Mouse (Mus musculus) ES-E14 (cell line): ENCODE results near the gene Atox1. TPM values are rescaled to one million over a fixed set of nuclear protein-coding genes. Genes with fewer than 3 reads are reported as not detected.

Source experiments
- DNase-seq: peaks from one replicate; pipeline ENCODE4 v3.0.0-alpha.2; 2013; ENCODE audit warnings: low read depth, low spot score
- H3K27ac ChIP-seq: 2 replicates; pipeline ENCODE4 v1.5.1; 2012; ENCODE audit warnings: low read depth, mild to moderate bottlenecking, low read length, moderate library complexity, mixed read lengths; ENCODE audit not compliant: poor library complexity, insufficient read depth, severe bottlenecking
- H3K36me3 ChIP-seq: 2 replicates; pipeline ENCODE4 v1.6.1; 2012; ENCODE audit warnings: mild to moderate bottlenecking, low read length, moderate library complexity, mixed read lengths; ENCODE audit not compliant: control insufficient read depth, poor library complexity, insufficient read depth, severe bottlenecking
- H3K4me1 ChIP-seq, 2 experiments: fragments of 150-350 bp in 1 of 2; sonication (generic) in 1 of 2; 2 replicates each; pipeline ENCODE4 v1.6.1; 2012; ENCODE audit warnings: low read length in 2 of 2, mild to moderate bottlenecking in 1 of 2, mixed read lengths in 1 of 2; ENCODE audit not compliant: control insufficient read depth in 2 of 2, insufficient read depth in 2 of 2, poor library complexity in 1 of 2
- H3K4me3 ChIP-seq, 2 experiments: fragments of 150-350 bp in 1 of 2; sonication (generic) in 1 of 2; 2 replicates each; pipeline ENCODE4 v1.5.1; 2012; ENCODE audit warnings: low read length in 2 of 2, low read depth in 1 of 2, mild to moderate bottlenecking in 1 of 2, mixed read lengths in 1 of 2; ENCODE audit not compliant: insufficient read depth in 1 of 2, poor library complexity in 1 of 2, severe bottlenecking in 1 of 2
- H3K9ac ChIP-seq: 2 replicates; pipeline ENCODE4 v1.6.1; 2012; ENCODE audit warnings: low read depth, mild to moderate bottlenecking, low read length, mixed read lengths; ENCODE audit not compliant: poor library complexity, insufficient read depth, severe bottlenecking
- H3K9me3 ChIP-seq: fragments of 150-350 bp; sonication (generic); 2 replicates; pipeline ENCODE4 v1.6.1; 2012; ENCODE audit warnings: low read depth, mild to moderate bottlenecking, low read length; ENCODE audit not compliant: control insufficient read depth, insufficient read depth
- CHD2 ChIP-seq: IDR thresholded peaks from 2 replicates; pipeline ENCODE4 v1.6.1; 2014; ENCODE audit warnings: mild to moderate bottlenecking, low read depth, low read length, inconsistent platforms
- HCFC1 ChIP-seq: IDR thresholded peaks from 2 replicates; pipeline ENCODE4 v1.6.1; 2012; ENCODE audit warnings: low read length, inconsistent platforms, borderline replicate concordance; ENCODE audit not compliant: insufficient read depth
- MAFK ChIP-seq: IDR thresholded peaks from 2 replicates; pipeline ENCODE4 v1.6.1; 2014; ENCODE audit warnings: mild to moderate bottlenecking, low read depth, low read length, inconsistent platforms; ENCODE audit not compliant: insufficient read depth
- ZC3H11A ChIP-seq: IDR thresholded peaks from 2 replicates; pipeline ENCODE4 v1.6.1; 2012; ENCODE audit warnings: low read depth, mild to moderate bottlenecking, inconsistent platforms, low read length, borderline replicate concordance
- ZNF384 ChIP-seq: IDR thresholded peaks from 2 replicates; pipeline ENCODE4 v1.6.1; 2012; ENCODE audit warnings: low read depth, low read length, inconsistent platforms
- in situ Hi-C, 2 experiments: fragments of 600-800 bp; cut with MboI; formaldehyde crosslinking; loops; one replicate each; pipeline ENCODE4 v1.15.1; 2025; ENCODE audit warnings: low sequenced_read_pairs in 2 of 2, inconsistent platforms in 1 of 2; ENCODE audit not compliant: unreplicated experiment in 2 of 2
- total RNA-seq: library from RNA; depleted of rRNA; stranded (reverse); fragments of 300-350 nt; gene quantifications from 2 replicates; pipeline ENCODE4 v1.2.3, GENCODE M21; 2012

Gene Atox1
- total RNA-seq, 1 experiment: 371 TPM

DNA sequence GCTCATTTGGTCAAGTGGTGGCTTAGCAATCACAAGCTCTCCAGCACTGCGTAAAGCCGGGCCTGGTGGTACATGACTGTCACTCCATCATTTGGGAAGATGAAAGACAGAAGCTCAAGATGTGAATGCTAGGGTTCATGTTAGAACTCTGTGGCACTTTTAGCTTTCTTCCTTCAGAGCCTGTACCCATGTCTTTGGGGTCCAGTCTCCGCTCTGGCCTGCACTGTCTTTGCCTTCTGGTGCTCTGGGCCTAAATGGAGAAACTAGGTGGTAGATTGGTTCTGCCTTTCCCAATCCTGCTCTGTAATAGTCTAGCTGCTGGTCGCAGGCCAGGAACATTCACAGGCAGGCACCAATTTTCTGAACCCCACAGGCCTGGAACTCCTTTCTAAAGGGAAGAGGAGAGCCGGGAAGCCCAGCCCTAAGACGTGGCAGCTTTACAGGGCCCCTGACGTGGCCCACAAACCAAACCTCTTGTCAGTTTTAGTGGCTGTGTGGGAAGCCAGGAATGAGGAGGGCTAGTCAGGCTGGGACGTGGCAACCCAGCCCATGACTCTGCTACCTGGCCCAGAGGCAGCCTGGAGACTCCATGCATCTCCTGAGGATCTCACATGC, 36.2 kb downstream of the Atox1 start:
- H3K36me3 ChIP-seq: no peaks in the 10 kb centered on the region
- in situ Hi-C loops: no loop called here
- peaks cover 16% of the 10 kb centered on the region in 2 experiments; a peak in 3 of 4 replicates for H3K4me1 ChIP-seq
- H3K9ac ChIP-seq: no peak overlapping the region
- no peak for TF ChIP-seq CHD2
- TF ChIP-seq HCFC1: no peak
- TF ChIP-seq ZC3H11A: no peak
- TF ChIP-seq MAFK: no peak
- no peak for TF ChIP-seq ZNF384
- no peak overlapping the region for H3K4me3 ChIP-seq
- DNase-seq: no peak
- no peak overlapping the region for H3K27ac ChIP-seq
- no peaks in the 10 kb centered on the region for H3K9me3 ChIP-seq

DNA sequence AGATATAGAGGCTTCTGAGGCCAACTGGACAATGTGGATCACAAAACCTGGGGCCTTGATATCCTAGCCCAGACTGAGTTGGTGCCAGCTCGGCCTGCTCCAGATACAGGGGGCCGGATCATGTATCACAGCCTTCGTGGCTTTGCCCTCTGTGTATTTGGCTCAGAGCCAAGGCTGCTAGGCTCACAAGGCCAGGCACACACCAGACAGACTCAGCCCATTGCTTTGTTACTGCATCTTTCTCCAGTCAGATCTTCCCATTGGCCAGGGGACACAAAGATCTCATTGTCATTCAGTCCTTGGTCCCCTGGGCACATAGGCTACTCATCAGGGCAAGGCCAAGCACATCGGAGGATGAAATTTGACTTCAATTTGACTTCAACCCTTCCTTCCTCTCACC, 37.3 kb downstream of the Atox1 start:
- no peaks in the 10 kb centered on the region for H3K36me3 ChIP-seq
- H3K27ac ChIP-seq: no peak overlapping the region
- no peak overlapping the region for H3K4me3 ChIP-seq
- no peak overlapping the region for H3K9ac ChIP-seq
- H3K4me1 ChIP-seq: peaks cover 17 to 23% of the 10 kb centered on the region in 2 experiments; a peak in 3 of 4 replicates
- DNase-seq: no peak
- in situ Hi-C loops: no loop called here
- TF ChIP-seq HCFC1 (no peak), ZNF384 (no peak), CHD2 (no peak), ZC3H11A (no peak), MAFK (no peak)
- no peaks in the 10 kb centered on the region for H3K9me3 ChIP-seq

DNA sequence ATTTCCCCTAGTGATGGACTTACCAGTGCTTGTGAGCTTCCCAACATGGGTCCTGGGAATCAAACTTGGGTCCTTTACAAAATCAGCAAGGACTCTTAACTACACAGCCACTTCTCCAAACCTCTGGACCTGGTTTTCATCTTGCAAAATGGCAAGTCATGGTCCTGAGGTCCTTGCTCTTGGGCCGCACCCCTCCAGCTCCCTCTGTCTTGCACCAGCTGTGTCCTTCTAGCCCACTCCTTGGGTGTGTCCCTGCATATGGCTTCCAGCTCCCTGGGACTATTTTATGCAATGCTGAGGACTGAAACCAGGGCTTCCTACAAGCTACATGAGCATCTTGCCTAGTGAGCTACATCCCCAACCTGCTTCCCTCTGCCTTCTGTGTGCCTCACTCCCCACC, 38.1 kb downstream of the Atox1 start, which contains the start of gene Sparc:
Sparc (minus strand) TSS at position 206 of the 400 bp plus-strand sequence.
- in situ Hi-C loops: no loop called here
- Histone ChIP-seq H3K9ac (no peak within 1 kb of the TSS), H3K9me3 (no peaks in the 10 kb centered on the region)

DNA sequence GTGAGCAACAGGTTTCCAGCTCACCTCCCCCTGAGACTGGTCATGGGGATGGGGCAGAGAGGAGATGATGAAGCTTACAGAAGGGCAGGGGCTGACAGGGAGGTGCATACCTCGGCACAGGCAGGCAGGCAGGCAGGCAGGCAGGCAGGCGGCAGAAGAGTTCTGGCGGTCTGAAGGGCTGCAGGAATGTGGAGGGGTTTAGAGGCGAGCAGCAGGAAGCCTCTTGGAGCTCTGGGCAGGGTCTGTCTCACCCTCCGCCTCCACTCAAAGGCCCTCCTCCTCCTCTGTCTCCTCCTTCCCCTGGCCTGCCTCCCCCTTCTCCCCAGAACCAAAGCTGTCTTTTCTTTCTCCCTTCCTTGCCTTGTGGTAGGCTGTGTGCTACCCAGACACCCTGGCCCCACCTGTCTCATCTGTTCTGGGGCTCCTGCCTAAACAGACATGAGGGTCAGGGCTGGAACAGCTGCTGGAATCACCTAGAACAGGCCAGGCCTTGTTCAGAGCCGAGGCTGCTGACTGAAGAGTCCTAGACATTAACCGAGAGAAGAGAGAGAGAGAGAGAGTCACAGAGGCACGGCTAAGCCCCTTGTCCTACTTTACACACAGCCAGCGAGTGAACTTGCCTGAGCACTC, 41.2 kb downstream of the Atox1 start:
- Histone ChIP-seq H3K9me3 (no peaks in the 10 kb centered on the region), H3K4me1 (peaks cover 13 to 31% of the 10 kb centered on the region in 2 experiments), H3K36me3 (no peaks in the 10 kb centered on the region), H3K4me3 (peak overlapping the region; percentile 71 to 73), H3K27ac (peak overlapping the region; percentile 57), H3K9ac (peak overlapping the region; percentile 62)
- in situ Hi-C loops: no loop called here
- DNase-seq: no peak
- no peak for TF ChIP-seq MAFK
- no peak for TF ChIP-seq CHD2

More for the DNA sequence above, 38.1 kb downstream of the Atox1 start, which contains the start of gene Sparc:
- DNase-seq: no peak
- Histone ChIP-seq H3K27ac (no peak within 1 kb of the TSS), H3K4me1 (peaks cover 17 to 21% of the 10 kb centered on the region in 2 experiments; a peak in 3 of 4 replicates), H3K36me3 (no peaks in the 10 kb centered on the region), H3K4me3 (no peak within 1 kb of the TSS)
- TF ChIP-seq MAFK (no peak), HCFC1 (no peak)

DNA sequence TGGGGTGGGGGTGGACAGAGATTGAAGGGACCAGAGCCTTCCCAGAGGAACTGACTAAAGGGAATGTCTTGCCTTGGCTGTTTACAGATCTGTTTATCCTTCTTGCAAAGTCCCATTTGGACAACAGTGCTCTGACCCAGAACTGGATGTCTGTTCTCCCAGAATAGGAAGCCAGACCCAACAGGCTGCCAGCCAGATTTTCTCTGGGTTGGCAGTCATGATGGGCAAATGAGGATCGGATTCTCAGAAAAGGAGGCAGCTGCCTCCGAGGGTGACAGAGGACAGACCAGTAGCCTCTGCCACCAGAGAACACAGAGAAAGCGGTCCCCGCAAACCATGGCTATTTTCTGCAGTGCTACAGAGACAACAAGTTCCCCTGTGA, 41.8 kb downstream of the Atox1 start:
- TF ChIP-seq MAFK (no peak), ZC3H11A (no peak), CHD2 (no peak), ZNF384 (no peak), HCFC1 (no peak)
- Histone ChIP-seq H3K9ac (peak overlapping the region; percentile 62), H3K27ac (peak overlapping the region; percentile 57), H3K36me3 (no peaks in the 10 kb centered on the region), H3K4me1 (peaks cover 13 to 32% of the 10 kb centered on the region in 2 experiments), H3K9me3 (no peaks in the 10 kb centered on the region), H3K4me3 (peak overlapping the region; percentile 71 to 73)
- no peak for DNase-seq
- in situ Hi-C loops: no loop called here
